Mouse (Mus musculus): ENCODE data around the gene Slc19a3.

The Slc19a3 gene

GRCm38 (mm10) chr1:83038109-83038672 lies at the start of gene Slc19a3:
Slc19a3 (minus strand) TSS chr1:83038448.
- DNase-seq: peak; percentile 61 to 71

GRCm38 (mm10) chr1:83084790-83085189 lies 46.5 kb upstream of the Slc19a3 start:
- DNase-seq: no peak

GRCm38 (mm10) chr1:83077016-83077415 lies 38.8 kb upstream of the Slc19a3 start:
- no peak for DNase-seq

- DNase-seq: peak in 1 of 2 experiments; percentile 38
Observed at GRCm38 (mm10) chr1:83076190-83076917, 38.1 kb upstream of the Slc19a3 start.

- no peak for DNase-seq
Observed at GRCm38 (mm10) chr1:83075526-83076189, 37.4 kb upstream of the Slc19a3 start.

GRCm38 (mm10) chr1:83067205-83067604 lies 29.0 kb upstream of the Slc19a3 start:
- DNase-seq: no peak

GRCm38 (mm10) chr1:83066577-83066976 lies 28.3 kb upstream of the Slc19a3 start:
- no peak for DNase-seq

- DNase-seq: peak in 1 of 2 experiments; percentile 40
Observed at GRCm38 (mm10) chr1:83064851-83065250, 26.6 kb upstream of the Slc19a3 start.

- DNase-seq: no peak
Observed at GRCm38 (mm10) chr1:83060643-83061042, 22.4 kb upstream of the Slc19a3 start, which contains the start of gene Krtap28-13. Krtap28-13 (plus strand) TSS chr1:83060930.

- no peak for DNase-seq
Observed at GRCm38 (mm10) chr1:83059278-83059677, 21.0 kb upstream of the Slc19a3 start, which contains the start of gene A030005K14Rik. A030005K14Rik (minus strand) TSS chr1:83059378.

GRCm38 (mm10) chr1:83058481-83058880 lies 20.2 kb upstream of the Slc19a3 start:
- peak; percentile 35 to 66 for DNase-seq

- DNase-seq: no peak
Observed at GRCm38 (mm10) chr1:83044882-83045427, 6.7 kb upstream of the Slc19a3 start, which contains the start of gene Gm47969. Gm47969 (plus strand) TSS chr1:83044932.

GRCm38 (mm10) chr1:83042380-83042779 lies 4.1 kb upstream of the Slc19a3 start, which contains the start of gene Krtap28-10:
Krtap28-10 (minus strand) TSS chr1:83042480.
- DNase-seq: no peak

- DNase-seq: no peak
Observed at GRCm38 (mm10) chr1:83039080-83039479, 832 bp upstream of the Slc19a3 start.

GRCm38 (mm10) chr1:83036892-83037667 lies 1.2 kb downstream of the Slc19a3 start:
- no peak for DNase-seq

GRCm38 (mm10) chr1:83034509-83034908 lies 3.7 kb downstream of the Slc19a3 start:
- DNase-seq: no peak

GRCm38 (mm10) chr1:83032508-83032907 lies 5.7 kb downstream of the Slc19a3 start:
- DNase-seq: no peak

- DNase-seq: no peak
Observed at GRCm38 (mm10) chr1:83031950-83032349, 6.3 kb downstream of the Slc19a3 start.

GRCm38 (mm10) chr1:83016556-83016955 lies 21.7 kb downstream of the Slc19a3 start:
- no peak for DNase-seq

GRCm38 (mm10) chr1:83015329-83015879 lies 22.8 kb downstream of the Slc19a3 start:
- DNase-seq: no peak

GRCm38 (mm10) chr1:83014477-83014876 lies 23.8 kb downstream of the Slc19a3 start:
- no peak for DNase-seq

- DNase-seq: no peak
Observed at GRCm38 (mm10) chr1:83007471-83007870, 30.8 kb downstream of the Slc19a3 start.
